Mouse (Mus musculus) left cerebral cortex, postnatal 4 days (tissue): ENCODE measurements around the gene Tmc8. TPM values are rescaled to one million over a fixed set of nuclear protein-coding genes. Genes with fewer than 3 reads are reported as not detected.
A peak's percentile ranks its signal among the peaks of the same experiment; 100 is the strongest.
"Not testable (repeated sequence)": the region's sequence is repeated elsewhere in the genome, so short reads cannot be mapped to it uniquely, and the experiment has no call there.

ENCODE experiments used
- DNase-seq: peaks from one replicate; pipeline ENCODE4 v3.0.0-alpha.2; 2022
- intact Hi-C: fragments of 180-260 bp; cut with DNase I; formaldehyde crosslinking; loops from one replicate; pipeline ENCODE4 v1.15.1; 2025
- total RNA-seq, 2 experiments: library from RNA; stranded (reverse); gene quantifications; 2 replicates each; pipeline ENCODE4 v1.2.3; 2021

Gene Tmc8
- total RNA-seq, 2 experiments from 2014 or later = 1.2 to 1.5 TPM

- intact Hi-C loops = no loop called here
These were observed 10.5 kb downstream of the Tmc8 start for GRCm38 (mm10) chr11:117792281-117792888.

GRCm38 (mm10) chr11:117794035-117794551 lies 12.2 kb downstream of the Tmc8 start:
- intact Hi-C loops = no loop called here
- no peak for DNase-seq

More at GRCm38 (mm10) chr11:117792281-117792888, 10.5 kb downstream of the Tmc8 start:
- no peak for DNase-seq

- intact Hi-C loops = no loop called here
These were observed 15.1 kb downstream of the Tmc8 start for GRCm38 (mm10) chr11:117796954-117797353.

GRCm38 (mm10) chr11:117797511-117798159 lies 15.8 kb downstream of the Tmc8 start, which contains the start of gene 6030468B19Rik:
TSS of gene 6030468B19Rik (plus strand) at chr11:117797660.
- DNase-seq = no peak

More at GRCm38 (mm10) chr11:117796954-117797353, 15.1 kb downstream of the Tmc8 start:
- DNase-seq = no peak

GRCm38 (mm10) chr11:117798160-117798541 lies 16.3 kb downstream of the Tmc8 start:
- DNase-seq = no peak
- intact Hi-C loops = no loop called here

More at GRCm38 (mm10) chr11:117797511-117798159, 15.8 kb downstream of the Tmc8 start, which contains the start of gene 6030468B19Rik:
- intact Hi-C loops = no loop called here

- DNase-seq = no peak
- intact Hi-C loops = no loop called here
These were observed 17.3 kb downstream of the Tmc8 start for GRCm38 (mm10) chr11:117799174-117799573.

GRCm38 (mm10) chr11:117800038-117800437 lies 18.2 kb downstream of the Tmc8 start:
- no peak for DNase-seq
- intact Hi-C loops = no loop called here

GRCm38 (mm10) chr11:117801650-117802049 lies 19.8 kb downstream of the Tmc8 start:
- intact Hi-C loops = no loop called here
- no peak for DNase-seq

- intact Hi-C loops = no loop called here
These were observed 21.4 kb downstream of the Tmc8 start for GRCm38 (mm10) chr11:117803166-117803688.

GRCm38 (mm10) chr11:117806781-117807180 lies 24.9 kb downstream of the Tmc8 start:
- intact Hi-C loops = no loop called here

More at GRCm38 (mm10) chr11:117803166-117803688, 21.4 kb downstream of the Tmc8 start:
- no peak for DNase-seq

GRCm38 (mm10) chr11:117809407-117810311 lies 27.8 kb downstream of the Tmc8 start, which contains the start of the genes Gm20708 and Syngr2:
TSS of gene Gm20708 (plus strand) at chr11:117809668.
TSS of gene Syngr2 (plus strand) at chr11:117809668.
- DNase-seq = peak; percentile 58
- intact Hi-C loops = no loop called here

More at GRCm38 (mm10) chr11:117806781-117807180, 24.9 kb downstream of the Tmc8 start:
- no peak for DNase-seq

GRCm38 (mm10) chr11:117810401-117811046 lies 28.6 kb downstream of the Tmc8 start:
- intact Hi-C loops = no loop called here

GRCm38 (mm10) chr11:117813867-117814266 lies 32.0 kb downstream of the Tmc8 start:
- intact Hi-C loops = no loop called here
- DNase-seq = no peak

More at GRCm38 (mm10) chr11:117810401-117811046, 28.6 kb downstream of the Tmc8 start:
- DNase-seq = peak; percentile 82

GRCm38 (mm10) chr11:117814704-117815366 lies 33.0 kb downstream of the Tmc8 start:
- DNase-seq = no peak
- intact Hi-C loops = no loop called here

- intact Hi-C loops, DNase-seq: not testable (repeated sequence)
These were observed 34.0 kb downstream of the Tmc8 start for GRCm38 (mm10) chr11:117815850-117816249.

- intact Hi-C loops = no loop called here
- DNase-seq = no peak
These were observed 34.6 kb downstream of the Tmc8 start for GRCm38 (mm10) chr11:117816389-117816996.

- no peak for DNase-seq
- intact Hi-C loops = no loop called here
These were observed 37.2 kb downstream of the Tmc8 start for GRCm38 (mm10) chr11:117819095-117819494.

GRCm38 (mm10) chr11:117820173-117820572 lies 38.3 kb downstream of the Tmc8 start:
- intact Hi-C loops = loop anchor here (10.0 kb wide), 3 partner anchors 115 to 745 kb away; no protein-coding TSS in a partner anchor

GRCm38 (mm10) chr11:117821868-117822267 lies 40.0 kb downstream of the Tmc8 start:
- intact Hi-C loops = loop anchor here (10.0 kb wide), 3 partner anchors 117 to 747 kb away; no protein-coding TSS in a partner anchor
- no peak for DNase-seq

More at GRCm38 (mm10) chr11:117820173-117820572, 38.3 kb downstream of the Tmc8 start:
- no peak for DNase-seq
